Mouse (Mus musculus): Measurements from ENCODE around the gene Coro1b.
A peak's percentile ranks its signal among the peaks of the same experiment; 100 is the strongest.

Gene Coro1b

GRCm38 (mm10) chr19:4148491-4148806, at the start of gene Coro1b:
TSS of gene Coro1b (plus strand) at chr19:4148619.
- DNase-seq (ENCODE audit: low read depth, low spot score): peak; percentile 89

GRCm38 (mm10) chr19:4099056-4099455, 49.4 kb upstream of the Coro1b start:
- DNase-seq (ENCODE audit: low read depth, low spot score): peak; percentile 82

GRCm38 (mm10) chr19:4099837-4100717, 48.3 kb upstream of the Coro1b start, which contains the start of gene Pitpnm1:
TSS of gene Pitpnm1 (plus strand) at chr19:4099998.
- DNase-seq (ENCODE audit: low read depth, low spot score): no peak

- no peak for DNase-seq (ENCODE audit: low read depth, low spot score)
Measured at GRCm38 (mm10) chr19:4100718-4101261, 47.6 kb upstream of the Coro1b start.

GRCm38 (mm10) chr19:4101466-4101865, 47.0 kb upstream of the Coro1b start:
- no peak for DNase-seq (ENCODE audit: low read depth, low spot score)

GRCm38 (mm10) chr19:4102049-4102448, 46.4 kb upstream of the Coro1b start:
- no peak for DNase-seq (ENCODE audit: low read depth, low spot score)

GRCm38 (mm10) chr19:4102626-4103025, 45.8 kb upstream of the Coro1b start:
- DNase-seq (ENCODE audit: low read depth, low spot score): no peak

- no peak for DNase-seq (ENCODE audit: low read depth, low spot score)
Measured at GRCm38 (mm10) chr19:4103294-4103693, 45.1 kb upstream of the Coro1b start.

- no peak for DNase-seq (ENCODE audit: low read depth, low spot score)
Measured at GRCm38 (mm10) chr19:4103792-4104191, 44.6 kb upstream of the Coro1b start.

GRCm38 (mm10) chr19:4104675-4105194, 43.7 kb upstream of the Coro1b start:
- DNase-seq (ENCODE audit: low read depth, low spot score): no peak

- DNase-seq (ENCODE audit: low read depth, low spot score): no peak
Measured at GRCm38 (mm10) chr19:4106654-4107053, 41.8 kb upstream of the Coro1b start.

GRCm38 (mm10) chr19:4108535-4108934, 39.9 kb upstream of the Coro1b start:
- no peak for DNase-seq (ENCODE audit: low read depth, low spot score)

GRCm38 (mm10) chr19:4112063-4112960, 36.1 kb upstream of the Coro1b start:
- DNase-seq (ENCODE audit: low read depth, low spot score): no peak

- no peak for DNase-seq (ENCODE audit: low read depth, low spot score)
Measured at GRCm38 (mm10) chr19:4113186-4113805, 35.1 kb upstream of the Coro1b start.

- no peak for DNase-seq (ENCODE audit: low read depth, low spot score)
Measured at GRCm38 (mm10) chr19:4113806-4114230, 34.6 kb upstream of the Coro1b start.

GRCm38 (mm10) chr19:4114551-4114950, 33.9 kb upstream of the Coro1b start:
- DNase-seq (ENCODE audit: low read depth, low spot score): no peak

- DNase-seq (ENCODE audit: low read depth, low spot score): no peak
Measured at GRCm38 (mm10) chr19:4115144-4115543, 33.3 kb upstream of the Coro1b start.

GRCm38 (mm10) chr19:4115816-4116215, 32.6 kb upstream of the Coro1b start:
- no peak for DNase-seq (ENCODE audit: low read depth, low spot score)

- no peak for DNase-seq (ENCODE audit: low read depth, low spot score)
Measured at GRCm38 (mm10) chr19:4117006-4117405, 31.4 kb upstream of the Coro1b start.

GRCm38 (mm10) chr19:4118350-4118749, 30.1 kb upstream of the Coro1b start:
- DNase-seq (ENCODE audit: low read depth, low spot score): no peak

- no peak for DNase-seq (ENCODE audit: low read depth, low spot score)
Measured at GRCm38 (mm10) chr19:4119716-4120487, 28.5 kb upstream of the Coro1b start.

Data from embryo, embryonic 11.5 days (tissue).